Mouse (Mus musculus) adrenal gland, postnatal 14 days (tissue): ENCODE measurements around the gene RPS10-NUDT3. TPM values are rescaled to one million over a fixed set of nuclear protein-coding genes. Genes with fewer than 3 reads are reported as not detected.

Source experiments
- DNase-seq: peaks from one replicate; pipeline ENCODE4 v3.0.0; 2021; ENCODE audit warnings: mixed read lengths
- total RNA-seq: library from RNA; stranded (reverse); gene quantifications from 2 replicates; pipeline ENCODE4 v1.2.3, GENCODE M21; 2021

Gene RPS10-NUDT3
- total RNA-seq, 1 experiment from 2014 or later, result not detected

- peak; percentile 38 for DNase-seq
These were observed 24.1 kb downstream of the RPS10-NUDT3 start for GRCm38 (mm10) chr17:27610679-27611518.

- no peak for DNase-seq
These were observed 25.4 kb downstream of the RPS10-NUDT3 start for GRCm38 (mm10) chr17:27609576-27609975.

- no peak for DNase-seq
These were observed 31.3 kb downstream of the RPS10-NUDT3 start for GRCm38 (mm10) chr17:27603522-27604234.

- no peak for DNase-seq
These were observed 32.0 kb downstream of the RPS10-NUDT3 start for GRCm38 (mm10) chr17:27603036-27603435.

GRCm38 (mm10) chr17:27600869-27601268, 34.2 kb downstream of the RPS10-NUDT3 start:
- no peak for DNase-seq

- DNase-seq, result peak; percentile 44
These were observed 34.7 kb downstream of the RPS10-NUDT3 start for GRCm38 (mm10) chr17:27600286-27600685.

GRCm38 (mm10) chr17:27596376-27597190, 38.4 kb downstream of the RPS10-NUDT3 start:
- no peak for DNase-seq

- no peak for DNase-seq
These were observed 39.2 kb downstream of the RPS10-NUDT3 start for GRCm38 (mm10) chr17:27595659-27596375.

- no peak for DNase-seq
These were observed 42.5 kb downstream of the RPS10-NUDT3 start for GRCm38 (mm10) chr17:27592565-27592910.

- no peak for DNase-seq
These were observed 43.0 kb downstream of the RPS10-NUDT3 start for GRCm38 (mm10) chr17:27591826-27592564.

GRCm38 (mm10) chr17:27588231-27588630, 46.8 kb downstream of the RPS10-NUDT3 start:
- no peak for DNase-seq

GRCm38 (mm10) chr17:27587252-27587651, 47.8 kb downstream of the RPS10-NUDT3 start:
- no peak for DNase-seq

- no peak for DNase-seq
These were observed 48.4 kb downstream of the RPS10-NUDT3 start for GRCm38 (mm10) chr17:27586661-27587060.

GRCm38 (mm10) chr17:27583185-27583894, 51.7 kb downstream of the RPS10-NUDT3 start:
- DNase-seq, result no peak

GRCm38 (mm10) chr17:27580392-27581068, 54.5 kb downstream of the RPS10-NUDT3 start:
- DNase-seq, result no peak

- DNase-seq, result no peak
These were observed 55.2 kb downstream of the RPS10-NUDT3 start for GRCm38 (mm10) chr17:27579816-27580215.

- DNase-seq, result no peak
These were observed 56.5 kb downstream of the RPS10-NUDT3 start for GRCm38 (mm10) chr17:27578487-27578886.

- peak; percentile 42 for DNase-seq
These were observed 57.6 kb downstream of the RPS10-NUDT3 start for GRCm38 (mm10) chr17:27577468-27577867.

GRCm38 (mm10) chr17:27576056-27576455, 59.0 kb downstream of the RPS10-NUDT3 start:
- DNase-seq, result no peak
